Mouse (Mus musculus): Measurements from ENCODE around the gene Gm21961.
"Not testable (repeated sequence)": the region's sequence is repeated elsewhere in the genome, so short reads cannot be mapped to it uniquely, and the experiment has no call there.

Gm21961 gene

GRCm38 (mm10) chr15:65014804-65015203, at the start of gene Gm21961:
TSS of gene Gm21961 (minus strand) at chr15:65014904.
- no peak for DNase-seq

GRCm38 (mm10) chr15:65041999-65042398, 27.3 kb upstream of the Gm21961 start:
- DNase-seq, result no peak

GRCm38 (mm10) chr15:65039216-65039615, 24.5 kb upstream of the Gm21961 start:
- DNase-seq, result not testable (repeated sequence)

GRCm38 (mm10) chr15:65017971-65018370, 3.3 kb upstream of the Gm21961 start:
- no peak for DNase-seq

GRCm38 (mm10) chr15:65006177-65006576, 8.5 kb downstream of the Gm21961 start:
- DNase-seq, result no peak

GRCm38 (mm10) chr15:64994498-64994897, 20.2 kb downstream of the Gm21961 start:
- DNase-seq, result no peak

GRCm38 (mm10) chr15:64979976-64980375, 34.7 kb downstream of the Gm21961 start:
- no peak for DNase-seq

- DNase-seq, result no peak
These were observed 38.5 kb downstream of the Gm21961 start for GRCm38 (mm10) chr15:64976044-64976805.
